Mouse (Mus musculus): ENCODE measurements around the gene Maml2.

Gene Maml2

DNA sequence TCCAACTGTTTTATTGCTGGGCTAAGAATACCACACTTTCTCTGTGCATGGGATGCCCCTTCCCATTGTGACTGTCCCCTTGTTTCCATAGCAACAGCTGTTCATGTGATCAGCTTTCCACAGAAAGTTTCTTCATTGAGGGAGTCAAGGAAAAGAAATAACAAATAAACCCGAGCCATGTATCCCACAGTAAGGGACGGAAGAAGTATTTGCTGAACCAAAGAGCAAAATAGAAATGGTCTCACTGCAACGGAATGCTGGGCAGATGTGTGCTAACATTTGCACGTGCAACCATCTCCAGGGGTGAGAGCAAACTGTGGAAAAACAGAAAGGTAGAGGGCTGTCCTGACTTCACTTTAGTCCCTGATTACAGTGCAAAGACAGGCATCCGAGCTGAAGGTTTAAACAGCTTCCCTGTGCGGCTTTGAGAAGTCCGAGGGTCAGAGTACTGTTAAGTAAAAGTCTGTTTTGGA, 156.9 kb downstream of the Maml2 start:
- DNase-seq = peak; percentile 62

DNA sequence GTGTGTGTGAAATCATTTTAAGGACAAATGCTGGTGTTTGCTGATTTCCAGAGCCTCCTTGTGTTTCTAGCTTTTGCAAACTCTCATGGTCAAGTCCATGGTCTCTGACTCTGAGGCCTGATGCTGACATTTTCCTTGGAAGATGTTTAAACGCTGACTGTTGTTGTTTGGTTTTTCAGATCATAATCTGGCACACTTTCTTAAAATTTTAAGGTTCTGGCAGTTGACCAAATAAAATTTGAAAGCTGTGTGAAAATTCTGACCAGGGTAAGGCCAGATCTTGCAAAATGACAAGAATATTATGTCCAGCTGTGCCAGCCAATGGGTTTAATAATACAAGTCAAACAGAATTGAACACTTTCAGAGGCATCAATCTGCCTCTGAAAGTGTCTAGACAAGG, 157.5 kb downstream of the Maml2 start:
- no peak for DNase-seq

DNA sequence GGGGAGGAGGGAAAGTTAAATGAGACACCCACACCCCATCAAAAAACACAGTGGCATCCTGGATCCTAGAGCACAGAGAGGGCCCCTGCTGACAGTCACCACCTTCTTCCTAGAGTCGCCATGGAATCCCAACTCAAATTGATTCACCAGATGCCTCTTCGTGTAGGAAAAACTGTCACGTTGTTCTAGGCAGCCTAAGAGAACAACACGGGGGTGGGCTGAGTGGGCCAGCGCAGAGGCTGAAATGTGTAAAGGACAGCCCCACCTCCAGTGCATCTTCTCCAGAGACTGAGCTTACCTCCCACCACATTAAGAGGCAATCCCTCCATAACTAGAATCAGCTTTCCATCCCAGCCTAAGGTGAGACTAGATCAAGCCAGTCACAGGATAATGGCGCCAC, 160.0 kb downstream of the Maml2 start:
- no peak for DNase-seq

DNA sequence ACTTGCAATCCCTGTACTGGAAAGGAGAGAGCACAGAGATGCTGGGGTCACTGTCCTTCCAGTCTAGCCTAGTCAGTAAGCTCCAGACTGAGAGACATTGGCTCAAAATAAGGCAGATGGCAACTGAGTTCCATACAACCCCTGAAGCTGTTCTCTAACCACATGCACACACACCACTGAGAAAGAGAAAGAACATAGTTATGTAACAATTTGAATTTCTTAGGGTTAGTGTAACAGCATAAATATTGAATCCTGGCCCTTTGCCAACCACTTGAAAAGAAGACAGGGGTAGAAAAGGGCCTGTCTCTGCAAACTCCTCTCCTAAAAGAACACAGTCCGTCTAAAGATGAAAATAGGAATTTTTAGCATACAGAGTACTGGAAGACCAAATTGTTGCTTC, 161.6 kb downstream of the Maml2 start:
- no peak for DNase-seq

DNA sequence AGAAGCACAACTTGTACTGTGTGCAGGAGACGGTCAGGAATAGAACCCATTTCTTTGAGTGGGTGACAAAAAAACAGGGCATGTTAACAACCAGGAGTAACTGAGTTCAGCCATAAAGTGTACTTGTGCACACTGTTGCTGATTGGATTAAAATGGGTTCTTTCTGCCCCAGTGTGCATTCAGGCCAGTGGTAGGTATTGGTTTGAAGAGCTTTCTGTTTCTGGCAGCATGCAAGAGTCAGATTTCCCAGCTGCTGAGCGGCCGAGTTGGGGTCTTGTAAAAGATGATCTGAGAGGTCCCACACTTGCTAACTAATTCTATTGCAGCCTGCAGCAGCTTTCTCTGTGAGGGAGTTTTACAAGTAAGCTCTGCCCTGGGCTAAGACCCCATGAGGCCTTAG, 162.3 kb downstream of the Maml2 start:
- no peak for DNase-seq

DNA sequence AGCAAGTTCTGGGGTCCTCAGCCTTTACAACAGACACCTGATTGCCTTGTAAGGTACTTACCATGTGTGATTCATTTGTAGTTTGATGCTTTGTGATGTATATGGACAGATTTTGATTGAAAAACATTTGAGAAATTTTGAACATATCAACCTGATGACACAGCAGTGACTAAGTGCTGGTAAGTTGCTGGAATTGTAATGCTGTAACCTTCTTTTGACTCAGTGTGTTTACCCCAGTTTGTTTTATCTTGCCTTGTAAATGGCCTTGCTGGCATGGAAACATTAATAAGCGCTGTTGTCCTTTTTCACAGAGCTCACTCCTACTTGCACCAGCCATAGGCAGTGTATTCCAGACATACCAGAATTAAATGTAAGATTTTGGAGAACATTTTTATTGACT, 163.2 kb downstream of the Maml2 start:
- no peak for DNase-seq

DNA sequence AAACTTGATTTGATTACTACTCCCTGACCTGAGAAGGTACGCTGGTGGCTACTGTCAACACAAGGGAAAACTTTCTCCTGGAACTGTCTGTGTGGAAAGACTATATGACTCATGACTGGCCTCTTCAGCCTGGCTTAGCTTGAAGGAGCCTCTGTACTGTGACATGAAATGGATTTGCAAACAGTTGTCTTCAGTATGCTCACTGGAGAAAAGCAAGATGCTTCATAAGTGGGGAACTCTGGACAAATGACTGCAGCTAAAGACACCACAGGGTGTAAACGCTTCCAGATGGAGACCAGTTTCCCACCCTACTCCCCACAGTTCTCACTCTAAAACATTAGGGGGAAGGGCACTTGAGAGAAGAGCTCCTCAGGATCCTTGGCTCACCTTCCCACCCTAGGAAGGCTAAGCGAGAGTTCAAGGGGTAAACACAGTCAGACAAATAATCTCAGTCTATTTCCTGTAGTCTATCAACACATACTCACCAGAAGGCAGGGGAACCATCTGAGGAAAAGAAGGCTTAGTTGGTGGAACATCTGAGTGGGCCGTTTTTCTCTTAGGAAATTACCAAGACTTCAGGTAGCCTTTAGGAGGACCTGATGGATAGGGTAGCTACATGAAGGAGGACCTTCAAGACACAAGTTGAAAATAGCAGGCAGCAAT, 167.7 kb downstream of the Maml2 start:
- DNase-seq = no peak

DNA sequence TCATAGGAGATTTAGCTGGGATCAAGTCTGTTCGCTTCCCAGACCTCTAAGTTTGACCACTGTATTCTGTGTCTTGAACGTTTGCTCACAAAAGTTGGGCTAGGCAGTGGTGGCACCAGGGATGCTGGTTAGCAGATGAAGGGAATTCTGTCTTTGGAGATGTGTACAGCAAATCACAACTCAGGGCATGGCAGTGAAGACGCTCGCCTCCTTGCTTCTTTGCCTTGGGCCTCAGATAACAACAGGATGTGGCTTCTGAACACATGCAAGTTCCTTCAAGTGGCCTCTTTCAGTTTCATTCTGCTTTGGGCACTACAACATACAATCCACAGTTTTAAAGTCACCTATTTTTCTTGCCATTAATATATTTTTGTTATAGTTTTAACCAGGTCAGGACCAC, 168.6 kb downstream of the Maml2 start:
- DNase-seq = no peak

DNA sequence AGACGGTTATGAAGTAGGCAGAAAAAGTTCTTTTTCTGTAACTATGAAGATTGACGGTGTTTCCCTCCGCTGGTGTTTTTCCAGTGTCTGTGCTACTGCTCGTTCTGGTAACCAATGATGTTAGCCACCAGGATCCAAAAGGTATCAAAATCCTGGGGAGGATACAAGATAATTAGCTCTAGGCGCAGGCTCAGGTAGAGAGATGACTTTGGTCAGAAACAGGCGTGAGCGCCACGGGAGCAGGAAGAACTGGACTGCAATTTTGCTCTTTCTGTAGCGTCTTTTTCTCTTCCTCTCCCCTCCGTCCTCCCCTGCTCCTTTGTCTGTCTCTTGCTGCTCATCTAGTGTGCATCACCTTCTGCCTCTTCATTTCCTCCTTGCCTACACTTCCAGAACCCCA, 169.1 kb downstream of the Maml2 start:
- DNase-seq = no peak

DNA sequence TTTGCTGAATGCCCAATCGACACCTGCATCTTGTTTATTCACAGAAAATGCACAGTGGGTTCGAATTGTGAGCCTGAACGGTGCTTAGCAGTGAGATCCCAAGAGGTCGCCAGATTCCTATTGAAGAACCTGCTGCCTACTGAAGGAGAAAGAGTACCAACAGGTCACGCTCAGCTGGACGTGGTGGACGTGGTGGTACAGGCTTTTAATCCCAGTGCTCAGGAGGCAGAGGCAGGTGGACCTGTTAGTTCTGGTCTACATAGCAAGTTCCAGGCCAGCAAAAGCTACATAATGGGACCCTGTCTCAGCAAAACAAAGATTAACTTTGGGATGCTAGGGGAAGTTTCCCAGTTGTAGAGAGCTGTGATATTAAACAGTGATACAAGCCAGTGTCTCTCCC, 170.0 kb downstream of the Maml2 start:
- DNase-seq = no peak

DNA sequence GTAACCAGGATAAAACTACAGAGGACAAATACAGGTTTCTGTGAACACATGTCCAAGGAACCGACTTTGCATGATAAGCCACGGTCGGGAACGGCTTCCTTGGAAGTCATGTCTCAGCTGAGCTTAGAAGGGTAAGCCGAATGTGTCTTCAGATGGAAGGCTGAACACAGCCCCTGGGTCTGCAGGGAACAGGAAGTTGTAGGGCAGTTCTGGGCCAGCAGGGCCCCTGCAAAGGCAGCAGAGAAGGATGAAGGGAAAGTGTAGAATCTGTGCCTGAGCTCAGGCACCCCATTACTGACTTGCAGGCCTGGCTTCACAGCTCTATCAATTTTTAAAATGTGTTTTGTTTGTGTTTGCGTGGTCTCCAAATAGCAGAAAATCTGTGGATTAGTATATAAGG, 171.0 kb downstream of the Maml2 start:
- DNase-seq = no peak

DNA sequence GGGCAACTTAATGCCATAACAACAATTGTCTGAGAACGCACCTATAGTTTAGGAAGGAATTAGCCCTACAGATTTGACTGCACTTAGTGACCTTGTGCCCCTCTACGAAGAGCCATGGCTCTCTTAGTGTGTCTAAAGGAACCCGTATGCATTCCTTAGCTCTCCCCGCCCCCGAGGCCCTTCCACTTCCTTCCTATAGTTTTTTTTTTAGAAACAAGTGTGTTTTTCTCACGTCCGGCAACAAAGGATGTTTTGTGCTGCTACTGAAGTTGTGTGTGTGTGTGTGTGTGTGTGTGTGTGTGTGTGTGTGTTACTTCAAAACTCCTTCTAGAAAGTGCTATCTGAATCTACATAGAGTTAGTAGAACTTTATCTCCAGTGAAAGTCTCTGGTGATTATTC, 172.3 kb downstream of the Maml2 start:
- peak; percentile 46 for DNase-seq

DNA sequence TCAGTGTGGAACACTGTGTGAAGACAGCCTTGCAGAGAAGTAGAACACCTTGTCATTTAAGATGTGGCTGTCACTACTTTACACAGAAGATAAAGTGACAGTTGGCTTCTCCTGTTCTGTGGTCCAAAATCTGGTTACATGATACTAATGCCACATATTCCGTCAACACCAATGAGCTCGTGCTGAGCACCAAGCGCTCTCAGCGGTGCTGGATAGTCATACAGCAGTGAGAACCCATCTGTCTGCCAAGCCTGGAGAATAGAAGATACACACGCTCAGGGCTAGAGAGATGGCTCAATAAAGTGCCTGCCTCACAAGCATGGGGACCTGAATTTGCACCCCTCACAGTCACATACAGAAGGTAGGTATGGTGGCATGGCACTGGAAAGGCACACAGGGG, 177.2 kb downstream of the Maml2 start:
- DNase-seq = no peak

DNA sequence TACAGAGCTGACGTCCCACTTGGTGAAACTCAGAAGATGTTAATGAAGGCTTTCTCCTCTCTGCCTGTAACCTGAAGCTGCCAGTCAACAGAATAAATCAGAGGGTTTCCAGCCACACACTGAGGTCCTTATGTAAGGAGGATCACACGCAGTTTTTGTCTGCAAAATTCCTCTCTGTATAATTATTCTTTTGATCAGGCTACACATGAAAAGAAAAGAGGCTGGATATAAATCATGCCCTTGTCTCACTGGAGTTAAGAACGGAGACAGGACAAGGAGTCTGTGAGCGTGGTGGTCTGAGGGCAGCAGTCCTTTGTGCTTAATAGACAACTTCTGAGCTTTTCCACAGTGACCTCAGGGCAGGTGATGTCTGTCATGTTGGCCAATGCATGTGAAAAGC, 181.5 kb downstream of the Maml2 start:
- peak; percentile 66 for DNase-seq

DNA sequence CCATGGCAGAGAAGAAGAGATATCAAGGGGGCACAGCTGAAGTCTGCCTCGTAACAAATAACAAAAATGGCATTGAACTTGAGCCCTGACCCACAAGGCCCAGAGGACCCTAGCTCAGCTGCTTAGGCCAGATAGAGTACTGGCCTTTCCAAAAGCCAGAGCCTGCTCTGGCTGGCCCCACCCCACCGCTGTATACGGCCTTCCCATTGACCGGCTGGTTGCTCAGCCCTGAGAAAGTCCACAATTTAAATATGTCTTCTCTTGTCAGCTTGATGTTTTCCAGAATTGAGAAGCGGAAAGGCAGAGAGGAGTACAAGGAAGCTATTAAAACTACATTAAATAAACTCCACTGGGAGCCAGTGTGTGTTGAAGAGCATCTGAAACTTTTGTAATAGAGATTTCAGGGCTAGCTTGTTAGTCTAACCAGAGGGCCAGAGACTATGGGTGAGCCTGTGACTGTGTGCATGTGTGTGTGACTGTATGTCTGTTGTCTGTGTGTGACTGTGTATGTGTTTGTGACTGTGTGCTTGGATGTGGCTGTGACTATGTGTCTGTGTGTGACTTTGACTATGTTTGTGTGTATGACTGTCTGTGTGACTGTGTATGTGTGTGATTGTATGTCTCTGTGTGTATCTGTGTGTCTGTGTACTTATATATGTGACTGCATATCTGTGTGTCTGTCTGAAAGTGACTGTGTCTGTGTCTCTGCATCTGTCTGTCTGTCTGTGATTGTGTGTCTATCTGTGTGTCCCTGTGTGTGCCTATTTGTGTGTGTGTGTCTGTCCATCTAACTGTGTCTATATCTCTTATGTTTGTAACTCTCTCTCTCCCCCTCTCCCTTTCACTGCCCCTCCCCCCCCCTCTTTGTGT, 185.7 kb downstream of the Maml2 start:
- DNase-seq = peak; percentile 37

DNA sequence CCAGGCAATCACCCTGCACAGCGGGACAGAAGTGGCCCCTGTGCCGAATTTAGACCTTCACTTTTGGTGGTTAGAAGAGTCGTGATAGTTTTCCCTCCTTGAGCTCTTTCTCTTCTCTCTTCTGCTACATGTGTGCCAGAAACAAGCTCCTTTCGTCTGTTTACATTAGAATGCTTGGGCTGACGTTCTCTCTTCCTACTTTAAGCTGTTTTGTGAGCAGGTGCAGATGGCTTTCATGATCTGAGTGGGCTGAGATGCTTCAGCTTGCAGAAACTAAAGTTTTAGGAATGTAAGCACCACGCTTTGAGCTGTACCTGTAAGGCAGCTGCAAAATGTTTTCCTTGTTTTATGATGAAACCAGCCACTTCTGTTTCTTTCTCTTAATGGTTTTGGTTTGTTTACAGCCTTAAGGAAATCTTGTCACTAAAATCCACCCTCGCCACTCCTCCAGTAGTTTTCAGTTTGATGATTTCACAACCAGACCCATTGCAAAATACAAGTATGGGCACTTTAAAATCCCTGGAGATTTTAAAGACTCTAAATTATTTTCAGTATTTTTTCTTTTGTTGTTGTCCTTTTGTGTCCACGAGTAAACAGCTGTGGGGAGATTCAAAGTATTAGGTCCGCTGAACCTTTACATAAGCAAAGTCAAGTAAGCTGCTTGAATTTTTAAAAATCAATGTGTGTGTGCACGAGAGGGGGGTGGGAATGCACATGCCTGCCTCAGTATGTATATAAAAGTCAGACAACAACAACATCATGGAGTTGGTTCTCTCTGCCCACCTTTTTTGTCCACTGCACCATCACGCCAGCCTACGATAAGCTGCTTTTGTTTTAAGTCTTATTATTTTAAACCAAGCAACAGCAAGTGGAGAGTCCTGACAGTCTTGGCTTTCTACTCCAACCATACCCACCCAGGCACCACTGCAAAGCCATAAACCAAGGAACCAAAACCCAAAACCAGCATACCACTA, 186.8 kb downstream of the Maml2 start:
- DNase-seq = no peak

DNA sequence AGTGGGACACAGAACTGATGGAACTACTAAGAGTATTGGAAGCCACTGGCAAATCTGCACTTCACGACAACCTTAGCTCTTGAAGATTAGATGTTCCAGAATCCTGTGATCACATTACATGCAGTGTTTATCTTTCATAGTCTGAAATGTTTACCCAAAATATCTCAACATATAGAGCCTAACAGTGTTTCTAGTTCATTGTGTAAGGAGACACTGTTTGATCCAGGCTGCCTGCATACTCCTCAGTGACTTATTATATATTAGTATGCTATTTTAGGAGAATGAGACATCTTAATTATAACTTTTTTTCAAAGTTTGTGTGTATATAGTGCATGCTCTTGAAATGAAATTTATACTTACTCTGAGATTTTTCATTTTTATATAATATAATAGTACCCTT, 188.2 kb downstream of the Maml2 start:
- DNase-seq = no peak

DNA sequence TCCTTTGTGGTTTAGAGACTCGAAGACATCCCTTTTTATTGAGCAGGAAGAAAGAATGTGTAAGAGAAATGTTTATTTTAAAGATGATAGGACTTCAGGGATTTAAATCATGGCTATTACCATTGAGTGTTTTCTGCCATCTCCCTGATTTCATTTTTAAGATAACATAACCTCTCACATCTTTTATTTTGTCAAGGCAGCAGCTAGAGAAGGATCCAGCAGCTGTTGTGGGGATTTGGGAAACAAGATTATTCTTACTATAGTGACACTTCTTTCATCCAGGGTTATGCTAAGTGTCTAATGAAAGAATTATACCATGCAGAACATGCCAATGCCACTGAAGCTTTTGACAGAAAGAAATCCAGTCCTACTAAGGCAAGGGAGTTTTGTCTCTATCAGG, 193.3 kb downstream of the Maml2 start:
- no peak for DNase-seq

DNA sequence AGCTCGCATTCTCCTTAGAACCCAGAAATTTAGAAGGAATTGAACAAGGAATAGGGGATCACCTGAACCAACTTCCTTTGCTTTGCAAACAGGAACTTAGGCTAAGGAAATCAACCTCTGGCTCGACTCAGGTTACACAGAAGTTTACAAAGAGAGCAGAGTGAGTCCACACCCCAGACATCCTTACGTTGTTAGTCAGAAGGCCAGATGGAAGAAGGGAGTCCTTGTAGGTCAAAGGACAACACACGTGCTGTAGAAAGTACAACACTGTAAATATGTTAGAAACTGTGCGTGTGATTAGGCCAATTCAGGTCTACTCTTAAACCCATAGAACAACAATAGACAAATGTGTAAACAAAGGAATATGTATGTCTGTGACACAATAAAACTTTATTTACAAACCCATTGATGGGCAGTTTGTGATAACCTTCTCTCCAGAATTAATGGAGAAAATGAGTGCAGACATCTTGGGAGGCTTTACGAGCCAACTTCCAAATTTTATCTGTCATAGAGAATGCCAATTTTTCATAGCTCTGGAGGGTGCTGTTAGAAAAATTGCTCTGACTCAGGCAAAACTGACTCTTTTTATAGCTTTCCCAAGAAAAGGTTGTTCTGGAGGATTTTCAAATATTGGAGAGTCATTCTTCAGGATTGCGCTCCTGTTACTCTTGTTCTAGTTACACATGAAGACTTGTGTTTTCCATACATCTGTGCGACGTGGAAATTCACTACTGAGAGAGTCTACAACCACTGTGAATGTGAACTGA, 194.3 kb downstream of the Maml2 start:
- no peak for DNase-seq

DNA sequence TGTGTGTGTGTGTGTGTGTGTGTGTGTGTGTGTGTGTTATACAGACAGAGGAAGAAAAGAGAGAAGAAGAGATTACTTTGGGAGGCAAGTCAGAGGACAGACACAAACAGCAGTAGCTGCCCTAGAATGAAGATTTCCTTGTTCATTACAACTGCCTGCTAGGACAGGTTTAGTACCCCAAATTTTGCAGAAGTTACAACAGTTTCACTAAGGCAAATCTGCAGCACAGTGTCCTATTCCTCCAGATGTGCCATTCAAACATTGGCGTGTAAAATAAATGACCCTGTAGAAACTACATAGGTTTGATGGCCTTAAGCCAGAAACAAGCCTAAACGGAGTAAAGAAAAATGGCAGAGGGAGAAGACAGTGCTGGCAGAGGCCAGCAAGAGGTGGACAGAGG, 195.1 kb downstream of the Maml2 start:
- DNase-seq = no peak

DNA sequence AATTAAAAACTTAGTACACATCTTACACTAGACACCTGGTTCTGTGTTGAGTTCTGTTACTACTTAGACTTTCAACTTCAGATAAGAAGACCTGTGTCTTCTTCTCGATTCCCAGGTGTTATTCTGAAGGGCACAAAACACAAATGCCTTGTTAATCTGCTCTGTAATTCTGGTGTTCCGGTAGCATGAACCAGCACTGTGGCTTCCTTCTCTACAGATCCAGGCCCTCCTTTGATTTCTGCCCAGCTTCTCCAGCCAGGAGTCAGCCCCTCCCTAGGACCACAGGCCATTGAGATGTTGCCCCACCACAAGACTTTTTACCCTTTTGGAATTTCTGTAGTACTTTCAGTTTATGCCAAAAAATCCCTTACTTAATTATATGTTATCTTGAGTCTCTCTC, 196.0 kb downstream of the Maml2 start:
- DNase-seq = no peak

DNA sequence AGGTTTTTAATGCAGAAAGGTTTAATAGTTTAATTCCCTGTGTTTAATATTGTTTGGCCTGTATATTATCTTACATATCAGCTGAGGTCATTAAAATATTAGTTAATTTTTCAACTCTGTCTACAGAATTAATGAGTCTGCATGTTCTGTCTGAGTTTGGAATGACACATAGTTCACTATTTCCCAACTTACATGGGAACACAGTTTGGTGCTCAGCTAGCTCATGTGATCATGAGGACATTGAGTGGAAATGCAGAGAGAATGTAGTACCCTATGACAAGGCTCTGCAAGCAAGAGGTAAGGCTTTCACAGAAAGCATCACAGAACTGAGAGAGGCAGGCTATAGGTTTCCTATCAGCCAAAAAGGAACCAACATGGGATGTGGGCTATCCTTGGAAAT, 197.8 kb downstream of the Maml2 start:
- DNase-seq = no peak

DNA sequence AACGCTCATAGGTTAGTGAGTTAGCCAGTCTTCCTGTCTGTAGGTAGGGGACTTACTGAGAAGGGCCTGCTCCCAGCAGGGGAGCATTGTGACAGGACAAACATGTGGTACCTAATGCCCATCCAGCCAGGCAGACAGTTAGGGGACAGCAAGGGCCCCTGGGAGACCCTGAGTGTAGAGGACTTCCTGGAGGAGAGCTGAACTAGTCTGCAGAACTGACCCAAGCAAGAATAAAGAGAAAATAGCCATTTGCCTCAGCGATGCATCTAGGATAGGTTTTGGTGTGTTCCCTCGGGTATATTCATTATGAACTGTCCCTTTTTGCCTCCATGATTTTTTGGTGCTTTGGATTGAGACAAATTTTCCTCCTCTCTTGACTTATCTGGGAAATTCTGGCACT, 199.3 kb downstream of the Maml2 start:
- no peak for DNase-seq
